Mouse (Mus musculus) ES-Bruce4 (cell line): ENCODE data around the gene Sytl5.

ENCODE experiments used
- CTCF ChIP-seq: IDR thresholded peaks from one replicate; pipeline ENCODE4 v1.8.1; 2011; ENCODE audit warnings: low read depth, low read length
- EP300 ChIP-seq: IDR thresholded peaks from 2 replicates; pipeline ENCODE4 v1.6.1; 2011; ENCODE audit warnings: low read depth, low read length; ENCODE audit not compliant: insufficient read depth
- POLR2A ChIP-seq: IDR thresholded peaks from one replicate; pipeline ENCODE4 v1.8.1; 2011; ENCODE audit warnings: low read length; ENCODE audit not compliant: insufficient read depth

GRCm38 (mm10) chrX:9933839-9934238, 48.4 kb downstream of the Sytl5 start:
- TF ChIP-seq EP300 (no peak), POLR2A (no peak), CTCF (no peak)
